Mouse (Mus musculus) kidney, adult 2 months (tissue): ENCODE results near the gene Zmiz1.

Experiments
- CTCF ChIP-seq: fragments of 200-500 bp; conservative IDR thresholded peaks from 2 replicates; pipeline ENCODE4 v1.5.1; 2011; ENCODE audit warnings: low read depth, mild to moderate bottlenecking, control low read depth, low read length, moderate library complexity, mixed read lengths; ENCODE audit not compliant: insufficient read depth, insufficient read length
- POLR2A ChIP-seq: fragments of 200-500 bp; IDR thresholded peaks from one replicate; pipeline ENCODE4 v1.6.1; 2011; ENCODE audit warnings: low read depth, low read length, control low read depth

- no peak for TF ChIP-seq POLR2A
- no peak for TF ChIP-seq CTCF
Observed at GRCm38 (mm10) chr14:25708451-25708850, 249.5 kb downstream of the Zmiz1 start.
